Mouse (Mus musculus) G1E (cell line): ENCODE measurements around the gene Nthl1. TPM values are rescaled to one million over a fixed set of nuclear protein-coding genes. Genes with fewer than 3 reads are reported as not detected.

Experiments used
- ATAC-seq: 2 replicates; pipeline ENCODE4 v1.8.0; 2016; ENCODE audit warnings: mild to moderate bottlenecking; ENCODE audit not compliant: insufficient number of reproducible peaks, poor library complexity, low FRiP score, severe bottlenecking; ENCODE audit errors: extremely low read depth
- DNase-seq: peaks from one replicate; pipeline ENCODE4 v3.0.0; 2012; ENCODE audit warnings: low spot score
- H3K27me3 ChIP-seq: 2 replicates; pipeline ENCODE4 v1.6.1; 2012; ENCODE audit warnings: mild to moderate bottlenecking, low read length, inconsistent platforms; ENCODE audit not compliant: insufficient read depth
- H3K36me3 ChIP-seq: replicated peaks from 2 replicates; pipeline ENCODE3; 2012; ENCODE audit warnings: mild to moderate bottlenecking, inconsistent platforms
- H3K4me1 ChIP-seq: 2 replicates; pipeline ENCODE4 v1.6.1; 2012; ENCODE audit warnings: low read depth, low read length, inconsistent platforms, mixed read lengths; ENCODE audit not compliant: insufficient read depth
- H3K4me3 ChIP-seq: 2 replicates; pipeline ENCODE4 v1.5.1; 2012; ENCODE audit warnings: low read depth, mild to moderate bottlenecking, inconsistent platforms, low read length, moderate library complexity, mixed read lengths
- H3K9me3 ChIP-seq: replicated peaks from 2 replicates; pipeline ENCODE4 v1.6.1; 2012; ENCODE audit warnings: inconsistent platforms
- CTCF ChIP-seq: IDR thresholded peaks from 2 replicates; pipeline ENCODE4 v1.5.1; 2012; ENCODE audit warnings: low read depth, low read length, inconsistent platforms, mixed read lengths
- GATA1 ChIP-seq: IDR thresholded peaks from 2 replicates; pipeline ENCODE4 v1.6.1; 2012; ENCODE audit warnings: borderline replicate concordance, low read length, inconsistent platforms, mixed read lengths
- GATA2 ChIP-seq: IDR thresholded peaks from 2 replicates; pipeline ENCODE4 v1.6.1; 2012; ENCODE audit warnings: low read depth, low read length, inconsistent platforms, borderline replicate concordance
- POLR2AphosphoS5 ChIP-seq: IDR thresholded peaks from 2 replicates; pipeline ENCODE4 v1.6.1; 2012; ENCODE audit warnings: low read depth, low read length, inconsistent platforms; ENCODE audit not compliant: insufficient replicate concordance
- TAL1 ChIP-seq: conservative IDR thresholded peaks from 2 replicates; pipeline ENCODE4 v1.6.1; 2012; ENCODE audit warnings: low read depth, low read length, inconsistent platforms, mixed read lengths
- polyA plus RNA-seq: library from polyadenylated mRNA; stranded (reverse); fragments of >175 nt; gene quantifications from 2 replicates; pipeline ENCODE4 v1.2.3, GENCODE M21; 2012
- total RNA-seq, 2 experiments: library from RNA; stranded (forward) in 1 of 2; stranded (reverse) in 1 of 2; fragments of 200-1000 nt in 1 of 2; fragments of >200 nt in 1 of 2; fragmentation: Nextera tagmentation in 1 of 2; gene quantifications; 2 replicates each; pipeline ENCODE4 v1.2.3; 2014 to 2017

Nthl1 gene
- total and polyA plus RNA-seq, 3 experiments: 3.8 to 21.5 (median 9.8) TPM

DNA sequence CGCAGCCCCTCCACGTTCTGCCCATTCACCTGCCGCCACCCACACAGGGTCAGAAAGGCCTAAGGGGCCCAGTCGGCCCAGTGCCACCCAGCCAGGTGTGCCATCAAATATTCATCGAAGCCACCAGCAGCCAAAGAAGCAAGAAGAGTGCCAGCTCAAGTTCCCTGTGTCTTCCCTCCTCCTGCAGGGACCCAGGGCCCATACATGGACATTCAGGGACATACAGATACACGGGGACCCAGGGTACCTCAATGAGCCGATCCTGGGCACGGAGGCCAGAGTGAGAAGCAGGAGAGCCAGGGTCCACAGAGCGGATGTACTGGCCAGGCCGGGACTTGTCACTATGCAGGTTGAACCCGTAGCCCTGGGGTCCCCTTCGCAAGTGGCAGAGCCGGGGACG lies 9.5 kb downstream of the Nthl1 start:
- H3K27me3 ChIP-seq: peaks cover 51% of the 10 kb centered on the region
- H3K9me3 ChIP-seq: no peaks in the 10 kb centered on the region
- no peak for DNase-seq
- H3K4me1 ChIP-seq: 0 out of 2 replicates have a peak, but pooled peaks cover 3% of the 10 kb centered on the region
- peaks cover 16% of the 10 kb centered on the region for H3K36me3 ChIP-seq
- ATAC-seq: no peak
- H3K4me3 ChIP-seq: no peak overlapping the region
- TF ChIP-seq TAL1 (no peak), CTCF (no peak), POLR2AphosphoS5 (no peak), GATA2 (no peak), GATA1 (no peak)

DNA sequence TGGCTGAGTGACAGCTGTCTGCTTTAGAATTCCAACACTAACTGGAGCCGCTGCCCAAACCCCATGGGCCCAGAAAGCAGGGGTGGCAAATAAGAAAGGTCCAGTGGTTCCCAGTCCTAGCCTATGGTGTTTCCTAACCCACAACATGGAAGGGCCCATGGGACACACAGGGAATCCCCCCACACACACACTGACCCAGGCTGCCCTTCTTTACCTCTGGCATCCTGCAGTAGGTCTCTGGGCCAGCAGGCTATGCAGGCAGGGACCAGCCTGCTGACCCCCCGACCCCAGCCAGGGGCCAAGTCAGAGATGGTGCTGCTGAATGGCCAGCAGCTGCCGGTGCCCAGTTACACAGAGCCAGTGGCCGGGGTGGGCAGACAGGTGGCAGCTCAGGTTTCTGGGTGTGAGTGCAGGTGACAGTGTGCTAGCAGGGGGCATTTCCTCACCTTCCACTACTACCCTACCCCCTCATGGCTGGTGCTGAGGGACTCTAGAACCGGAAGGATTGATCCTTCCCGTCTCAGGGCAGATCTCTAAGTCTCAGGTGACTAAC lies 10.4 kb downstream of the Nthl1 start:
- H3K27me3 ChIP-seq: peaks cover 61% of the 10 kb centered on the region
- DNase-seq (no peak), ATAC-seq (no peak)
- no peak overlapping the region for H3K4me3 ChIP-seq
- TF ChIP-seq CTCF: no peak
- no peak for TF ChIP-seq TAL1
- no peak for TF ChIP-seq GATA2
- TF ChIP-seq GATA1: no peak
- TF ChIP-seq POLR2AphosphoS5: no peak
- no peaks in the 10 kb centered on the region for H3K9me3 ChIP-seq
- H3K36me3 ChIP-seq: peaks cover 14% of the 10 kb centered on the region
- H3K4me1 ChIP-seq: 0 out of 2 replicates have a peak, but pooled peaks cover 3% of the 10 kb centered on the region

DNA sequence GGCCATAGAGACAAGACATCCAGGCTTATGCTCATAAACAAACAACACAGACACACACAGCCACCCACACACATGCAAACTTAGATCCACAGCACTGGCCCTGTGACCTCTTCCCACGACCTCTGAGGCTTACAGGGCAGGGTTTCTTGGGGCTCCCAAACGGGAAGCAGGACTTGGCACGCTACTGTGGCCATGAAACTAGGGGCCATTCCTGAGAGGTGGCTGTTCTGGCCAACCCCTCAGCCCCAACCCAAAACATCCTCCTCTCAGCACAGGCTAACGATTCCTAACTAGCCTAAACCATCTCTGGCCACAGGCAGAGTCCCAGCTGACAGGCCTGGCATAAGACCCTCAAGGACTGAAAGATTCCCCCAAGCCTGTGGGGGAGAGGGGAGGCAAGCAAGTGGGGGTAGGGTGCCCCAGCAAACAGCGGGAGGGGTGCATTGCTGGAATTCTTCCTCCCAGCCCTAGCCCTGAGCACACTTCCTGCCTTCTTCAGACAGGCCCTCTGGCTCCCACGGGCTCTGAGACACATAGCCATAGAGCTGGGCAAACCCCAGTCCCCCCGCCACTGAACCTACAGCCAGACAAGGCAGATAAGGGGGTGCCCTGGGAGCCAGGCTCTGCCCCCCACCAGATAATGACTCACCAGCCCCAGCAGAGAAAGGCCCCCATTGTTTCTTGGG lies 11.7 kb downstream of the Nthl1 start:
- H3K9me3 ChIP-seq: no peaks in the 10 kb centered on the region
- 0 out of 2 replicates have a peak, but pooled peaks cover 3% of the 10 kb centered on the region for H3K4me1 ChIP-seq
- peaks cover 3% of the 10 kb centered on the region for H3K36me3 ChIP-seq
- peaks cover 72% of the 10 kb centered on the region for H3K27me3 ChIP-seq
- ATAC-seq (no peak), DNase-seq (no peak)
- H3K4me3 ChIP-seq: no peak overlapping the region
- TF ChIP-seq GATA2 (no peak), GATA1 (no peak), CTCF (no peak), TAL1 (no peak), POLR2AphosphoS5 (no peak)

- Histone ChIP-seq H3K4me3 (no peak overlapping the region), H3K27me3 (peaks cover 81% of the 10 kb centered on the region), H3K4me1 (peaks cover 10% of the 10 kb centered on the region; the same call in 1 of the 2 replicates), H3K36me3 (no peaks in the 10 kb centered on the region), H3K9me3 (no peaks in the 10 kb centered on the region)
- TF ChIP-seq GATA2 (no peak), POLR2AphosphoS5 (no peak)
- DNase-seq (no peak), ATAC-seq (no peak)
Measured at GRCm38 (mm10) chr17:24644875-24645721, 12.6 kb downstream of the Nthl1 start.

- TF ChIP-seq TAL1 (no peak), GATA1 (no peak), POLR2AphosphoS5 (no peak), GATA2 (no peak), CTCF (no peak)
- no peak for DNase-seq
- Histone ChIP-seq H3K27me3 (peaks cover 90% of the 10 kb centered on the region), H3K4me1 (peaks cover 13% of the 10 kb centered on the region), H3K36me3 (no peaks in the 10 kb centered on the region), H3K4me3 (no peak overlapping the region), H3K9me3 (no peaks in the 10 kb centered on the region)
- no peak for ATAC-seq
Measured at GRCm38 (mm10) chr17:24645916-24646315, 13.4 kb downstream of the Nthl1 start.

DNA sequence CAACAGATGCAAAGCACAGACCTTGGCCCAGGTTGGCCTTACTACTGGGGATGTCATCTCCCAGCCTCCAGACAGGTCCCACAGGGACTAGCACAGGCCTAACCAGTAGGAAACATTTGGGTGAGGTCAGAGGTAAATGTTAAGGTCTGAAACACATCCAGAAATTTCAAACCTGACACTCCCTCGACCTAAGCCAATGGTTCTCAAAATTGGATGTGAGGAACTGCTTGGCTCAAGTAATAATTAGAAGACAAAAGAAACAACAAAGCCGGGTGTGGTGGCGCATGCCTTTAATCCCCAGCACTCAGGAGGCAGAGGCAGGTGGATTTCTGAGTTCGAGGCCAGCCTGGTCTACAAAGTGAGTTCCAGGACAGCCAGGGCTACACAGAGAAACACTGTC lies 13.9 kb downstream of the Nthl1 start:
- H3K27me3 ChIP-seq: peaks cover 94% of the 10 kb centered on the region
- TF ChIP-seq CTCF: no peak
- no peak for TF ChIP-seq GATA2
- TF ChIP-seq POLR2AphosphoS5: no peak
- TF ChIP-seq TAL1: no peak
- TF ChIP-seq GATA1: no peak
- H3K4me3 ChIP-seq: no peak overlapping the region
- H3K4me1 ChIP-seq: peaks cover 13% of the 10 kb centered on the region
- DNase-seq (no peak), ATAC-seq (no peak)
- no peaks in the 10 kb centered on the region for H3K36me3 ChIP-seq
- H3K9me3 ChIP-seq: no peaks in the 10 kb centered on the region

GRCm38 (mm10) chr17:24647493-24647892 lies 15.0 kb downstream of the Nthl1 start:
- Histone ChIP-seq H3K36me3 (no peaks in the 10 kb centered on the region), H3K27me3 (peaks cover 93% of the 10 kb centered on the region), H3K4me3 (no peak overlapping the region), H3K4me1 (peaks cover 13% of the 10 kb centered on the region), H3K9me3 (no peaks in the 10 kb centered on the region)
- TF ChIP-seq GATA2 (no peak), POLR2AphosphoS5 (no peak)
- no peak for ATAC-seq
- no peak for DNase-seq
